Mouse (Mus musculus): ENCODE data around the gene Cyp27b1.

GRCm38 (mm10) chr10:127099868-127100267, 51.8 kb downstream of the Cyp27b1 start:
- TF ChIP-seq CTCF (IDR thresholded peaks at IDR 0.05; ENCODE audit: borderline replicate concordance, insufficient read depth, low read depth, low read length) (no peak), POLR2A (IDR thresholded peaks at IDR 0.05; ENCODE audit: borderline replicate concordance, insufficient read depth, low read length) (no peak)
